Mouse (Mus musculus) forebrain, embryonic 10.5 days (tissue): ENCODE measurements at regions not wholly inside any gene's neighbourhood (a gene's known extent, or its start where the extent isn't known, plus 50 kb on each side); places are given as distances from the start of the nearest gene placed in this dataset.

Source experiments
- DNase-seq: peaks from one replicate; pipeline ENCODE4 v3.0.0-alpha.2; 2017; ENCODE audit warnings: low spot score; ENCODE audit errors: extremely low spot score
- H3K27ac ChIP-seq: fragments of 300-500 bp; sonication (generic); 2 replicates; pipeline ENCODE4 v1.5.1; 2016; ENCODE audit warnings: mild to moderate bottlenecking
- H3K27me3 ChIP-seq: fragments of 300-500 bp; sonication (generic); 2 replicates; pipeline ENCODE4 v1.6.1; 2016; ENCODE audit warnings: mild to moderate bottlenecking; ENCODE audit not compliant: poor library complexity, severe bottlenecking
- H3K36me3 ChIP-seq: fragments of 300-500 bp; sonication (generic); replicated peaks from 2 replicates; pipeline ENCODE4 v1.6.1; 2016; ENCODE audit warnings: mild to moderate bottlenecking, moderate library complexity
- H3K4me1 ChIP-seq: fragments of 300-500 bp; sonication (generic); 2 replicates; pipeline ENCODE4 v1.6.1; 2016
- H3K4me3 ChIP-seq: fragments of 300-500 bp; sonication (generic); 2 replicates; pipeline ENCODE4 v1.5.1; 2016; ENCODE audit warnings: mild to moderate bottlenecking, moderate library complexity
- H3K9me3 ChIP-seq: fragments of 300-500 bp; sonication (generic); 2 replicates; pipeline ENCODE4 v1.6.1; 2016; ENCODE audit warnings: mild to moderate bottlenecking, moderate library complexity
- WGBS: fragments of 180-500 bp; shearing (Covaris S2); methylation state at CpG from one replicate; pipeline ENCODE4 v1.1.7; 2016; 5-methylcytosine and 5-hydroxymethylcytosine counted together

DNA sequence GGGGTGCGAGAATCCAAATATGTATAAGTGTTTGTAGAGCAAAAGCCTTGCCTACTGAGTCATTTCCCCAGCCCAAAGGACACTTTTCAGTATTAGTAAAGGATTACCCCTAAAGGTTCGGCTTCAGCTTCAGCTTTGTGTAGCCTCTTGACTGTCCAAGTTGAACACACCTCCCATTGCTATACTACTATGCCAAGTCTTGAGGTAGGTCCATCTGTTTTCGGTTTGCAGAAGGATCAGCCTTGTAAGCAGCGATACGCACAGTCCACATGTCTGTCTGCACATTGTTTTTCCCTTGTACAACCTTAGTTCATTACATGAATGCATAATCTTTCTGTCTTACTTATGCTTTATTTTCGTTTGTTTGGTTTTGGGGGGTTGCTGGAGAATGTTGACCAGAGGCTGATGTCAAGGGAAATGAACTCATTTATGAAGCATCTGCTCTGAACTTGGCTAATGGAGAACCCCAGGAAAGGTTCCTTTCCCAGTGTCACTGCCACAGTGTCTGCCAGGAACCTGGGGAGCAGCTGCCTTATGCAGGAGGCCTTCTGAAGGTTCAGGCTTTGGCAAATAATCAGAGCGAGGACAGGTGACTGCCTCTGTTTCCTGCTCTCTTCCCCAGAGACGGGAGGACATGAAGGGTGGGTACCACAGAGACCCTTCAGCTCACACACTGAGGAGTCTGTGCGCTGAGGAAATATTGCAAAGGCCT, 594.8 kb downstream of the Tmem114 start:
- 87% methylated on average over 9 of the region's 9 CpGs for WGBS
- Histone ChIP-seq H3K36me3 (no peaks in the 10 kb centered on the region), H3K9me3 (no peaks in the 10 kb centered on the region), H3K27ac (no peak overlapping the region), H3K4me1 (peaks cover 11% of the 10 kb centered on the region), H3K4me3 (no peak overlapping the region), H3K27me3 (no peaks in the 10 kb centered on the region)
- no peak for DNase-seq

DNA sequence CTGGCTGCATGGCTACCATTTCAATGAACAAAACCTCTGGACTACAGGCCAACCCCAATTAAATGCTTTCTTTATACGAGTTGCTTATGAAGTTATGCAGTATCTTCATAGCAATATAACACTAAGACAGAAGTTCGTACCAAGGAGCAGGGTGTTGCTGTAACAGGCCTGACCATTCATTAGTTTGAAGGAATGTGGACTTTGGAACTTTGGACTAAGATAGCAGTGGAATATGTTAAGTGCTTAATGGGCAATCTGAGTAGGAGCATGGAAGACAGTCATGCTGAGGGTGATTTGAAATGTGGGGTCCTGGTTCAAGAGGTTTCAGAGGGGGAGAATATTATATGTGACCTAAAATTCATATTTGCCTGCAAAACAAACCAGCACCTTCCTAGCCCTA, 623.8 kb downstream of the Tmem114 start:
- no peak for DNase-seq
- H3K4me3 ChIP-seq, result no peak overlapping the region
- 88% methylated on average over 2 of the region's 2 CpGs for WGBS
- no peak overlapping the region for H3K27ac ChIP-seq
- no peaks in the 10 kb centered on the region for H3K27me3 ChIP-seq
- no peaks in the 10 kb centered on the region; the same call in 1 of the 2 replicates for H3K9me3 ChIP-seq
- H3K4me1 ChIP-seq, result peaks cover 11% of the 10 kb centered on the region
- no peaks in the 10 kb centered on the region for H3K36me3 ChIP-seq

DNA sequence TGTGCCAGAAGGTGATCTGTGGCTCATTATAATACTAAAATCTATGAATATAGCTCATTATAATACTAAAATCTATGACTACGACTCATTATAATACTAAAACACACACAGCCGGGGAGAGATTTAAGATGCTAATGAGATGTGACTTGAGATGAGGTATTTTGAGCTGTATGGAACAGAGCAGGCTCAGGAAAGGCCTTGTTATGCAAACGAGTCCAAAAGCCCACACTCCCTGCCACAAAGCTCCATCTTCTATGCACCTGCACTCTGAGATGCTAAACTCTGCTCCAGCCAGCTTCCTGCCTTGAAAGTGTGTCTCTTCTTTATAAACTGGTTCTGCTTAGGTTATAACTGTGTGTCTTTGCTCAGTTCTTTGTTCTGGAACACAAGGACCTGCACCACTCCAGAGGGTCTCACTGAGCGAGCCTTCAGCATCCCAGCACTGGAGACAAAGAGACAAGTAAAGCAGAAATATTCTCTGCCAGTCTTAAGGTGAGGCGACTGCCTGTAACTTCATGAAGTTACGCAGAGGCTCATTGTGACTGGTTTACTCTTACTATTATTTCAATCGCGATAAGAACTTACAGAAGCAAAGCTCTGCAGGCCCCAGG, 627.7 kb downstream of the Tmem114 start:
- Histone ChIP-seq H3K4me1 (peaks cover 11% of the 10 kb centered on the region), H3K9me3 (no peaks in the 10 kb centered on the region; the same call in 1 of the 2 replicates), H3K36me3 (no peaks in the 10 kb centered on the region), H3K27ac (peak overlapping the region; percentile 62; the same call in 1 of the 2 replicates), H3K4me3 (no peak overlapping the region), H3K27me3 (no peaks in the 10 kb centered on the region)
- no peak for DNase-seq
- WGBS, result 52% methylated on average over 8 of the region's 8 CpGs

DNA sequence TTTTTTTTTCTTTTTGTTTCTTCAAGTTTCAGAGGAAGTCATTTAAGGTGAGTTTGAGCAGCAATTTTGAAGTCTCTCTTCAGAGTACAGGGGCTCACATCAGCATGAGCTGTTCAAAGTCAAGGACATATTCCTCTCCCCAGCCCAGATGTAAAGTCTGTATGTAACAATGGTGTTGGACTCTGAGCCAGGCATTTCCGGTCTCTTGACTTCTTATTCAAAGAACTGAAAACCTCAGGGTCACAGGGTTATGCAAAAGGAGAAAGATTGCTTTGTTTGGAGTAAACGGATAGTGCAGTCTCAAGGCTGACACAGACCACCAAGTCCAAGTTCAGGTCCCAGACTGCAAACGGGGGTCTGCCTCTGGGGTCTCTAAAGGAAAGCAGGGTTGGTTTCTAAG, 629.4 kb downstream of the Tmem114 start:
- Histone ChIP-seq H3K27me3 (no peaks in the 10 kb centered on the region), H3K9me3 (no peaks in the 10 kb centered on the region), H3K27ac (no peak overlapping the region), H3K4me1 (peaks cover 11% of the 10 kb centered on the region), H3K36me3 (no peaks in the 10 kb centered on the region), H3K4me3 (no peak overlapping the region)
- 68% methylated on average over 3 of the region's 3 CpGs for WGBS
- no peak for DNase-seq

DNA sequence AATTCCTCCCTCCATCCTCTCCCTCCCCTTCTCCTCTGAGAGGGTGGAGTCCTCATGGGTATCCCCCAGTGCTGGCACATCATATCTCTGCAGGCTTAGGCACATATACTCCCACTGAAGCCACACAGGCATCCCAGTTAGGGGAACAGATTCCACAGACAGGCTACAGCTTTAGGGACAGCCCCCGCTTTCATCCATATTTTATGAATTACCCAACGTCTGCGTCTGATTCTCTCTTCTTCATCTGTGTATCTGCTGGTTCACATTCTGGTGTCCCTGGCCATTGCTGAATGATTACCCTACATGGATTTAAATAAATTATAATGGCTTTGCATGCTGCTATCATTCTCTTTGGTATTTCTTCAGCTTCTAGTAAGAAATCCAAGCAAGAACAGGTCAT, 632.4 kb downstream of the Tmem114 start:
- DNase-seq, result no peak
- Histone ChIP-seq H3K9me3 (no peaks in the 10 kb centered on the region), H3K27ac (no peak overlapping the region), H3K36me3 (no peaks in the 10 kb centered on the region), H3K4me1 (peaks cover 7% of the 10 kb centered on the region), H3K27me3 (no peaks in the 10 kb centered on the region), H3K4me3 (no peak overlapping the region)
- 92% methylated on average over 3 of the region's 3 CpGs for WGBS

DNA sequence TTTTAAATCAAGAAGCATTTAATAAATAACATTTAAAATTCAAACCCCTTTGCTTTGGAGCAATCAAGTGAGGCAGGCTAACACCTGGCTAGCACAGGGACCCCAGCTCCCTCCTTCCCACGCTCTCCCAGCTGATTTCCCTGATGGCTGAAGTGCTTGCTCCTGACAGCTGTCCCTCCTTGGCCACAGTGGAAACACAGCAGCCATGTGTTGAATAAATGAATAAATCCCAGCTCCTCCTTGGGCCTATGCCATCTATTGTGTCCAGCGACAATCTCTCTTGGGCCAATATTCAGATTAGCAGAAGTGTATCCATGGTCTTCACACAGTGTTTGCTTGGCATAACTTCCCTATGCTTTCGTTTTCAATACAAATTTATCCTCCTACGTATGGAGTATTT, 634.7 kb downstream of the Tmem114 start:
- DNase-seq, result no peak

DNA sequence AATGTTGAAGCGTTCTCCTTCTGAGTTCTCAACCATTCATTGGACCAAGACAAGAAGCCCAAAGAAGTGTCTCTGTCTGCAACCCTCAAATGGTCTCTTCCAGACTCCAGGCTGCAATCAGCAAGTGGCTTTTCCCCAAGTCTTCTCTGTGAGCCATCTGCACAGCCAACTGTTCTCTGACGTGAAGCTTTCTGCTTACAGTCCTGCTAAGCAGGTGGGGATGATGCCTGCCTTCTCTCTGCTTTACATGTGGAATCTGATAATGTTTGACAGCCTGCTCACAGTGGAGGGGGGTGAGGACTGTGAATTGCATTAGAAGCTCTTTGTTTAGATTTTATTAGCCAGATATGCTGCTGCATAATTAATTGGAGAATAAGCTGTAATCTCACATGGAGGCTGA, 636.7 kb downstream of the Tmem114 start:
- H3K4me1 ChIP-seq, result no peaks in the 10 kb centered on the region
- H3K9me3 ChIP-seq, result no peaks in the 10 kb centered on the region
- H3K27me3 ChIP-seq, result no peaks in the 10 kb centered on the region
- no peak overlapping the region for H3K27ac ChIP-seq
- 84% methylated on average over 2 of the region's 2 CpGs for WGBS
- DNase-seq, result no peak
- no peak overlapping the region for H3K4me3 ChIP-seq
- H3K36me3 ChIP-seq, result no peaks in the 10 kb centered on the region

More for the DNA sequence above, 634.7 kb downstream of the Tmem114 start:
- Histone ChIP-seq H3K9me3 (no peaks in the 10 kb centered on the region), H3K4me3 (no peak overlapping the region), H3K27ac (no peak overlapping the region), H3K4me1 (no peaks in the 10 kb centered on the region), H3K27me3 (no peaks in the 10 kb centered on the region), H3K36me3 (no peaks in the 10 kb centered on the region)
- 87% methylated on average over 4 of the region's 4 CpGs for WGBS

DNA sequence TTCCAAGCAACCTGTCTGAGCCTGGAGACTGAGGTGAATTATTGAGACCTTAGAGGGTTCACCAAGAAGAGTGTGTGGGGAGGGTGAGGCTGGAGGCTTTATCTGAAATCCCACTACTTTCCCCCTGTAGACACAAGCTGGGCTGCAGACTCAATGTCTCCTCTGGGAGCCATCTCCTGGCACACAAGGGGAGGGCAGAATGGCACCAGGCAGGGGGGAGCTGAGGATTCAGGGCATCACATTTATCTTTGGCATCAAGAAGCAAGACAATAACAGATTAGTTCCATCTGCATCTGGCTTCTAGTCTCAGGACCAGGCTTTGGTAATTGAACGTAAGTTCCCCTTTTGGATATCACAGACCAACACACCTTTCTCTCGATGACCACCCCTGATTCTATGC, 643.4 kb downstream of the Tmem114 start:
- no peaks in the 10 kb centered on the region for H3K4me1 ChIP-seq
- 91% methylated on average over 2 of the region's 2 CpGs for WGBS
- H3K4me3 ChIP-seq, result no peak overlapping the region
- no peaks in the 10 kb centered on the region for H3K36me3 ChIP-seq
- no peak overlapping the region for H3K27ac ChIP-seq
- H3K27me3 ChIP-seq, result no peaks in the 10 kb centered on the region
- DNase-seq, result no peak
- no peaks in the 10 kb centered on the region for H3K9me3 ChIP-seq

DNA sequence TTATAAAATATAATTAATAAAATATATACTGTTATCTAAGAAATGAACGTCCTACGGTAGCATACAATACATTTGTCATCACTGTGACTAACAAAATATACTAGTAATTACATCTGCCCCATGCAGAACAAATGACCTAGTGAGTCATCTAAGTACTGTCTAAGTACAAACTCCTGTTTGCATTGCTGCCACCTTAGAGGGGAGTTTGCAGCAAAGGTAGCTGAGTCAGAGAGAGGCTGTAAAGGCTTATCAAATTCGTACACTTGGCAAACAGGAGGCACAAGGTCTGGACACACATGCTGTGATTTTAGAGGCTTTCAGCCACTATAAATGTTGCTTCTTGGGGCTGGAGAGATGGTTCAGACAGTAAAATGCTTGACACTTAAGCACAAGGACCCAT, 649.3 kb downstream of the Tmem114 start:
- H3K4me3 ChIP-seq, result no peak overlapping the region
- no peak for DNase-seq
- no peaks in the 10 kb centered on the region for H3K36me3 ChIP-seq
- no peaks in the 10 kb centered on the region for H3K27me3 ChIP-seq
- H3K4me1 ChIP-seq, result no peaks in the 10 kb centered on the region
- no peak overlapping the region for H3K27ac ChIP-seq
- WGBS, result 92% methylated on average over 3 of the region's 3 CpGs
- no peaks in the 10 kb centered on the region for H3K9me3 ChIP-seq

DNA sequence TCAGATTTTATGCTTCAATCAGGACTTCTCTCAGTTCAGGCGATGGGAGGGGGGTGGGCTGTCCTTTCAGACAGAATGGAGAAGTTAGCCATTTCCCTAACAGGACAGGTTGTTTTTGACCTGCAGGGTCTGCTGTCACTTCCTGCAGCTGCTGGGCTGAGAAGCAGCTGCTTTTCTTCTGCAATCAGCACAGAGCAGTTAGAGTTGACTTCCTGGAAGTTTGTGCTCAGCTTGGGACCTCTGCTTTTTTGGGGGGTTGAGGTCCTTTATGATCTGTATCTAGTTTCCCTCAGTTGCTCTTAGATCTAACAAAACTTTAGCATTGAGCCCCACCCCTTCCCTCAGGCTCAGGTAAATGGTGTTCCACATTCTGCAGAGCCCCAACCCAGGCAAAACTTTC, 656.5 kb downstream of the Tmem114 start:
- no peak for DNase-seq
- Histone ChIP-seq H3K27ac (no peak overlapping the region), H3K4me3 (no peak overlapping the region), H3K9me3 (no peaks in the 10 kb centered on the region), H3K27me3 (no peaks in the 10 kb centered on the region), H3K4me1 (peaks cover 13% of the 10 kb centered on the region), H3K36me3 (no peaks in the 10 kb centered on the region)
- WGBS, result 88% methylated on average over 1 of the region's 1 CpGs

DNA sequence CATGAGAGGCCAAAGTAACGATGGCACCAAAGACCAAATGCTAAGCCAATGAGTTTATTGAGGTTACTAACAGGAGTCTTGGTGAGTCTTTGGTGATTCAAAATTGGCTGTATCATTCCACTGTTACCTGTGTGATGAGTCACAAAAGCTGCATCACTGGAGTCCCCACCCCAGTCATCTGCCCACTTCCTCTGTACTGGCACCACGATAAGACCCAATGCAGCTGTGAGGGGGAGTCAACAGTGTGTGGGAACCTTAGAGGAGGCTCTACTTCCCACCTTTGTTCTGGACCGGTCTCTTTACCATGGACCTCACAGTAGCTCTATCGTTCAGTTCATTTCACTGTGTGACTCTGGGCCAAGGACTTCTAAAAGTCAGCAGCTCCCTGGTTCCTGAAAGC, 657.2 kb downstream of the Tmem114 start:
- no peaks in the 10 kb centered on the region for H3K27me3 ChIP-seq
- DNase-seq, result no peak
- no peak overlapping the region for H3K4me3 ChIP-seq
- H3K4me1 ChIP-seq, result peaks cover 13% of the 10 kb centered on the region
- no peaks in the 10 kb centered on the region for H3K9me3 ChIP-seq
- H3K27ac ChIP-seq, result no peak overlapping the region
- 94% methylated on average over 4 of the region's 4 CpGs for WGBS
- H3K36me3 ChIP-seq, result no peaks in the 10 kb centered on the region

DNA sequence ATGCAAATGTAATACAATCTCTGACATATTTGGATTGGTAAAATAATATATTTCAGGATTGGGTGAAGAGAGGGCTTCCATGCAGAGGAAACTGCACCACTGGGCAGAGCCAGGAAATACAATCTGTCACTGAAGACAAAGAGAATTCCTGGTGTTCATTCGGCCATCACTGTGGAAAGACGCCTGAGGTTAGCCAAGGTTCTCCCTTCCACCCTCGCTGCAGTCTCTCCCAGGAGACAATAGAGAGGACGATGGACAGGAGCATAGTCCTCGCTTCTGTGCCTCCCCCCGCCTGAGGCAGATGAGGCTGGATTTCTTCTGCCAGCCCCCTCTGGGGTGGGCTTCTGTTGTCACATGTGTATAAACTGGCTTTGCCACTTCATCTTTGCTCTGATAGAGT, 660.6 kb downstream of the Tmem114 start:
- Histone ChIP-seq H3K36me3 (no peaks in the 10 kb centered on the region), H3K27me3 (no peaks in the 10 kb centered on the region), H3K27ac (peak overlapping the region; percentile 48; the same call in 1 of the 2 replicates), H3K4me3 (no peak overlapping the region), H3K4me1 (peaks cover 13% of the 10 kb centered on the region), H3K9me3 (no peaks in the 10 kb centered on the region)
- DNase-seq, result no peak
- WGBS, result 16% methylated on average over 6 of the region's 6 CpGs

DNA sequence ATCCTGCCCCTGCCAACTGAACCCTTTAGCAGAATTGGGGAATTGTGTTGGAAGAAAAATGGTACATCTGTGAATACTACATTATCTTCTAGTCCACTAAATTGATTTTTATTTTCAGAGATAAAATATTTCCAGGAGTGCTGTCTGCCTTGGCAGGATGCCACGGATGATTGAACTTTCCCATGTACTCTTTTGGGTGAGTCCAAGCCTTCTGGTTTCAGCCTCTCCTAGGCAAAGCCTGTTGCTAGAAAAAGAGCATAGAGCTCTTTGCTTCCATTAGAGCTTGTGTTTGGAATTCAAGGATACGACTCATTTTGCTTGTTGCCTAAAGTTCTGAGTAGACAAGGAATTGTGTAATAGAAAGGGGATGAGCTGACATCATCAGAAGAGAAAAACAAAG, 696.8 kb downstream of the Tmem114 start:
- DNase-seq, result no peak
- 85% methylated on average over 2 of the region's 2 CpGs for WGBS
- no peaks in the 10 kb centered on the region for H3K27me3 ChIP-seq
- H3K4me3 ChIP-seq, result no peak overlapping the region
- no peaks in the 10 kb centered on the region for H3K9me3 ChIP-seq
- no peaks in the 10 kb centered on the region for H3K36me3 ChIP-seq
- H3K4me1 ChIP-seq, result no peaks in the 10 kb centered on the region
- no peak overlapping the region for H3K27ac ChIP-seq
